Mouse (Mus musculus) kidney, embryonic 16.5 days (tissue): ENCODE data around the gene Gimap8. TPM values are rescaled to one million over a fixed set of nuclear protein-coding genes. Genes with fewer than 3 reads are reported as not detected.
A peak's percentile ranks its signal among the peaks of the same experiment; 100 is the strongest.

ENCODE experiments used
- ATAC-seq: fragments of 200-750 bp; cut with Nextera tagmentation; 2 replicates; pipeline ENCODE4 v1.8.0; 2017; ENCODE audit warnings: moderate TSS enrichment; ENCODE audit not compliant: low FRiP score, low TSS enrichment
- H3K27ac ChIP-seq: fragments of 300-500 bp; sonication (generic); 2 replicates; pipeline ENCODE4 v1.5.1; 2014; ENCODE audit warnings: low read length
- H3K27me3 ChIP-seq: fragments of 300-500 bp; sonication (generic); 2 replicates; pipeline ENCODE4 v1.6.1; 2014; ENCODE audit warnings: low read length, control low read depth, mixed read lengths; ENCODE audit not compliant: insufficient read depth
- H3K36me3 ChIP-seq: fragments of 300-500 bp; sonication (generic); 2 replicates; pipeline ENCODE4 v1.6.1; 2014; ENCODE audit warnings: low read length, control low read depth, mixed read lengths; ENCODE audit not compliant: insufficient read depth
- H3K4me1 ChIP-seq: fragments of 300-500 bp; sonication (generic); 2 replicates; pipeline ENCODE4 v1.6.1; 2014; ENCODE audit warnings: low read length, control low read depth, mixed read lengths; ENCODE audit not compliant: insufficient read depth
- H3K4me2 ChIP-seq: fragments of 300-500 bp; sonication (generic); replicated peaks from 2 replicates; pipeline ENCODE4 v1.6.1; 2014; ENCODE audit warnings: low read depth, low read length
- H3K4me3 ChIP-seq: fragments of 300-500 bp; sonication (generic); 2 replicates; pipeline ENCODE4 v1.5.1; 2014; ENCODE audit warnings: mild to moderate bottlenecking, low read length
- H3K9ac ChIP-seq: fragments of 300-500 bp; sonication (generic); replicated peaks from 2 replicates; pipeline ENCODE4 v1.6.1; 2014; ENCODE audit warnings: low read length
- H3K9me3 ChIP-seq: fragments of 300-500 bp; sonication (generic); 2 replicates; pipeline ENCODE4 v1.6.1; 2016; ENCODE audit warnings: low read length, control low read depth
- WGBS: fragments of 180-500 bp; shearing (Covaris S2); extraction: QIAGEN DNeasy Blood & Tissue Kit; methylation state at CpG from one replicate; pipeline ENCODE4 v1.1.7; 2014; 5-methylcytosine and 5-hydroxymethylcytosine counted together
- polyA plus RNA-seq: library from polyadenylated mRNA; unstranded; fragments of >200 nt; fragmentation: Nextera tagmentation; extraction: Ambion mirVana; gene quantifications from 2 replicates; pipeline ENCODE4 v1.2.1, GENCODE M21; 2015

The Gimap8 gene
- polyA plus RNA-seq, 1 experiment from 2014 or later, result 3.5 TPM

DNA sequence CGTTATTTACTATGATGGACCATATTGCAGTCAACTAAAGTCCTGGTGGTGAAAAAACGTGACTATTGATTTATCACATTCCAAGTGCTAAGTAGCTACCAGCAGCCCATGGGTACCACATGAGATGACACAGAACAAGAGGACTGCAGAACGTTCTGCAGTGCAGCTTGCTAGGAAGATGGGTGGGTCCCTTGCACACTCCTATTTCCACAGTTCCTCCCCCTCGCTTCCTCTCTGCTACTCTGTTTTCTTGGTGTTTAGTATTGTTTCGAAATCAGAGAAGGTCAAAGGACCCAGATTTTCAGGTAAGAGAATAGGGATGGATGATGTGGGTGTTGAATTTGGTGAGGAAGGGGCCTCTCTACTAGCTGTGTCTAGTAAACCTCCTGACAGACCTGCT, 37.3 kb downstream of the Gimap8 start, which contains the start of gene Gimap4:
TSS of gene Gimap4 (plus strand) at position 231 of the 400 bp plus-strand sequence.
- no peak for ATAC-seq

DNA sequence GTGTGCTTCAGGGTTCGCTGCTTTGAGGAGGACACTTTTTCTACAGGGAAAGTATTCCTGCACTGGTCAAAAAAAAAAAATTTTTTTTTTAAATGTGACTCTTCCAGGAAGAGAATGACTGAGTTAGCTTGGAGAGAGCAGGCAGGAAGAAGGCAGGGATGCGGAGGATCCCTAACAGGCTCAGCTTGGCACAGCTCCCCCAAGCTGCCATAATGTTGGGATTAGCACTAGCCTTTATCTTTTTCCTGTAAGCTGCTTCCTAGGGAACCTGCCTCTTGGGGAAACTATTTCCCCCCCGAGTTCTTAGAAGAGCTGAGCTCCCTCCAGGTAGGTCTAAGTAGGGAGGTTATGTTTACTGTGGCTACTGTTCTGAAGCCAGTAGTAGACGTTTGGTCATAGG, 37.8 kb downstream of the Gimap8 start:
- H3K27ac ChIP-seq, result peak overlapping the region; percentile 72
- WGBS, result 48% methylated on average over 4 of the region's 4 CpGs
- peak overlapping the region; percentile 22 for H3K4me3 ChIP-seq
- H3K9me3 ChIP-seq, result no peaks in the 10 kb centered on the region
- no peaks in the 10 kb centered on the region for H3K27me3 ChIP-seq
- H3K4me1 ChIP-seq, result no peaks in the 10 kb centered on the region
- H3K4me2 ChIP-seq, result peak overlapping the region; percentile 31; the same call in 1 of the 2 replicates
- H3K9ac ChIP-seq, result peak overlapping the region; percentile 52
- no peaks in the 10 kb centered on the region for H3K36me3 ChIP-seq
- ATAC-seq, result no peak

More for the DNA sequence above, 37.3 kb downstream of the Gimap8 start, which contains the start of gene Gimap4:
- H3K9me3 ChIP-seq, result no peaks in the 10 kb centered on the region
- H3K27ac ChIP-seq, result peak within 1 kb of the TSS; percentile 72
- no peaks in the 10 kb centered on the region for H3K27me3 ChIP-seq
- WGBS, result 57% methylated on average over 5 of the region's 5 CpGs
- peak within 1 kb of the TSS; percentile 22 for H3K4me3 ChIP-seq
- H3K9ac ChIP-seq, result peak within 1 kb of the TSS; percentile 52
- H3K4me1 ChIP-seq, result no peaks in the 10 kb centered on the region
- H3K4me2 ChIP-seq, result peak within 1 kb of the TSS; percentile 31
- no peaks in the 10 kb centered on the region for H3K36me3 ChIP-seq

DNA sequence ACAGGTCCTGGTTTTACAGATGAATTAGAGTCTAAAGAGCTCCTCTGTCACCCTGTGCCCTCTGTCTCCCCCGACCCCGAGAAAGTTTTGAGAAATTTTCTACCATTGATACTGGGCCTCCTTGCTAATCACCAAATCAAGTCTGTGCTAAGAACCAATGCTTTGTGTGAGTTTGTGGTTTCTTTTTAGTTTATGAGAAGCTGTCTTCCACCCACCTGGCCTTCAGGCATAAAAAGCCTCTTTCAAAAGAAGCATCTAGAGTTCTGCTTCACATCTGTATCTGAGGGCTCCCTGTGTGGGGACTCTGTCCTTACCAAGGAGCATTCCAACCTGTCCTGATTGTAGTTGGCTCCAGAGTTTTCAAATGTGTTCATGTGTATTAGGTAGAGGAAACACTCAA, 38.2 kb downstream of the Gimap8 start:
- WGBS, result 74% methylated on average over 2 of the region's 2 CpGs
- Histone ChIP-seq H3K4me3 (peak overlapping the region; percentile 22), H3K27ac (peak overlapping the region; percentile 72)

DNA sequence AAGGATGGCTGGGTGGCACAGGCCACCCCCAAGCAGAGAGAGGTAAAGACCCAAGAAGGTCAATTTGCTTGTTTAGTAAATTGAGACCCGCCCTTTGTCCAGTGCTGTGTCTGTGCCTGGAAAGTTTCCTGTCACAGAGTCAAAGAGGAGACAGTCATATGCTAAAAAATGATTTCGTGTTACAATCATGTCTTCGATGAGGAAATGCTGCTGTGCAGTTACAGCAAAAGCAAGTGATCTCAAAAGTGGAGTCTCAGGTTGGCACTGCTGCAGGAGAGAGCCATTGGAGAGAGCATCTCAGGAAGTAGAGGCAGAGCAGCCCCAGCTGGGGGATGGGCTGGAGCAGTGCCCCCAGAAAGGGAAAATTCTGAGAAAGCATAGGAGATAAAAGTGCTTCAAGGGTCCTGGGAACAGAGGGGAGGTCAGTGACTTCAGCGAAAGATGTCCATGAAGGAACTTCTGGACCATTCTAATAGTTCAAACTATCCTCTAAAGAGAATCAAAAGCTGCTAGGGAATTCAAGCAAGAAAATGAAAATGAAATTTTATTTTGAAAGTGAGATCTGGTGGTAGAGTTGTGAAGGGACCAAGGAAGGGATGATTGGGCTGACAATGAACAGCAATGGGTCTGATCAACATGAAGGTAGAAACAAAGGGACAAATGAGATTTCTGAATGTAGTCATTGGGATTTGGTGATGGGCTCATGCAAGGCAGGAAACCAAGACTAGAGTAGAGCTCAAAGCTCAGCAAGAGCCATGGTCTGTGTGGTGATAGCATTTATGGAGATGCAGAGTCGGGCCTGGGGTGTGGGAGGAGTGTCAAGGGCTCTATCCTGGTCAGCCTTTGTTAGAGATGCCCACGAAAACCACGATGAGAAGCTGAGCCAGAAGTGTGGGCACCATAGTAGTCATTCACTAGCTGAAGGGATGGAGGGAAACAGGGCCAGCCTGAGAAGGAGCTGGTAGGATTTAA, 38.9 kb downstream of the Gimap8 start:
- Histone ChIP-seq H3K9me3 (no peaks in the 10 kb centered on the region), H3K4me2 (peak overlapping the region; percentile 31), H3K36me3 (no peaks in the 10 kb centered on the region), H3K9ac (peak overlapping the region; percentile 44; the same call in 1 of the 2 replicates), H3K4me3 (peak overlapping the region; percentile 22), H3K4me1 (no peaks in the 10 kb centered on the region), H3K27me3 (no peaks in the 10 kb centered on the region), H3K27ac (peak overlapping the region; percentile 72)
- ATAC-seq, result no peak
- WGBS, result 78% methylated on average over 7 of the region's 7 CpGs

More for the DNA sequence above, 38.2 kb downstream of the Gimap8 start:
- H3K4me1 ChIP-seq, result no peaks in the 10 kb centered on the region
- no peaks in the 10 kb centered on the region for H3K27me3 ChIP-seq
- H3K4me2 ChIP-seq, result peak overlapping the region; percentile 31
- H3K9me3 ChIP-seq, result no peaks in the 10 kb centered on the region
- peak overlapping the region; percentile 52 for H3K9ac ChIP-seq
- no peak for ATAC-seq
- no peaks in the 10 kb centered on the region for H3K36me3 ChIP-seq

DNA sequence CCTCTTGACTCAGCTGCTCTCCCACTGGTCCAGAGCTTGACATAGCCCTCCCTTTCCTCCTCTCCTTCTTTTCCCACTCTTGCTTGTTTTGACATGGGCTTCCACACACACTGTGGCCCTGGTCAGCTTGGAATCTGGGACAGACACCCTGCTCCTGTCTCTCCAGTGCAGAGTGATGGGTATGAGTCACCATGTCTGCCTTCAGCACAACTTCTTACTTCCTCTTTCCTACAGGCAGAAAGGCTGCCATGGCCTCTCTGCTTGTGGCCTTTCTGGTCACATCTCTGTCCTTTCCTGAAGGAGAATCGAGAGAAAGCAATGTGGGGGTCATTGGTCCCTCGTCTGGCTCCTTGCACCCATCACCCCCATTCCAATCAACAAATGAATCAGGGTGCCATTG, 40.0 kb downstream of the Gimap8 start:
- no peak overlapping the region for H3K9ac ChIP-seq
- 70% methylated on average over 2 of the region's 2 CpGs for WGBS
- H3K27ac ChIP-seq, result no peak overlapping the region
- no peak overlapping the region for H3K4me3 ChIP-seq
- H3K36me3 ChIP-seq, result no peaks in the 10 kb centered on the region
- H3K9me3 ChIP-seq, result no peaks in the 10 kb centered on the region
- H3K4me1 ChIP-seq, result no peaks in the 10 kb centered on the region
- H3K27me3 ChIP-seq, result no peaks in the 10 kb centered on the region
- ATAC-seq, result no peak
- H3K4me2 ChIP-seq, result peak overlapping the region; percentile 31

DNA sequence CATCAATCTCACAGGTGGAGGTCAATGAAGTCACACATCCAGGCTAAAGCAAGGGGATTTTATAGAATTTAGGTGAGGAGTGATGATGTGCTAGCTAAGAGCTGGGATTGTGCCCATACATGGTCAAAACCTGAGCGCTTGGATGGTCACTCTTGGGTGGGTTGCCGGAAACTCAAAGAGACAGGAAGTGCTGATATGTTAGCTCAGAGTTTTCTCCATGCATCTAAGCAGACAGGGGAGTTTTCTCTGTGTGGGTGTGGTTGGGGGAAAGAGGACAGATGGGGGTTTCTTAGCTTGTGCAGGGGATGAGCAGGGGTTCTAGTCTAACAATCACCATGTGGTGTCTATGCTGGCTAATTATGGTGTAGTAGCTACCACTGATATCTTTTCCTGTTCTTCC, 42.3 kb downstream of the Gimap8 start:
- 76% methylated on average over 2 of the region's 2 CpGs for WGBS
- no peaks in the 10 kb centered on the region for H3K4me1 ChIP-seq
- no peaks in the 10 kb centered on the region for H3K27me3 ChIP-seq
- no peak overlapping the region for H3K27ac ChIP-seq
- no peak overlapping the region for H3K9ac ChIP-seq
- no peaks in the 10 kb centered on the region for H3K9me3 ChIP-seq
- H3K36me3 ChIP-seq, result no peaks in the 10 kb centered on the region
- ATAC-seq, result no peak
- no peak overlapping the region for H3K4me3 ChIP-seq
- no peak overlapping the region for H3K4me2 ChIP-seq

DNA sequence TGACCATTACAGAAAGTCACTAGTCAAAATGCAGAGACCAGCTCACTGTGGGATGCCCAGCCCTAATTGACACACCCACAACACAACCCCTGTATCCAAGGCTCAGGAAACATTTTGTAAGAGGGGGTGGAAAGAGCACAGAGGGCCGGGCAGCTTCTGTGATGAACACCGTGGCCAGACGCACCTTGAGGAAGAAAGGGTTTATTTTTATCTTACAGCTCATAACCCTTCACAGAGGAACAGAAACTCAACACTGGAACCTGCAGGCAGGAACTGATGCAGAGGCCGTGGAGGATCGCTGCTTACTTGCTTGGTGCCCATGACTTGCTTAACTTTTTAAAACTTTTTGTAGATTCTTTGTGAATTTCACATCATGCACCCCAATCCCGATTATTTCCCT, 45.9 kb downstream of the Gimap8 start:
- 80% methylated on average over 6 of the region's 6 CpGs for WGBS
- Histone ChIP-seq H3K27me3 (no peaks in the 10 kb centered on the region), H3K27ac (no peak overlapping the region), H3K4me1 (no peaks in the 10 kb centered on the region), H3K36me3 (no peaks in the 10 kb centered on the region), H3K4me2 (no peak overlapping the region), H3K9ac (no peak overlapping the region), H3K9me3 (peaks cover 2% of the 10 kb centered on the region; the same call in 1 of the 2 replicates), H3K4me3 (no peak overlapping the region)
- no peak for ATAC-seq

- Histone ChIP-seq H3K36me3 (no peaks in the 10 kb centered on the region), H3K4me3 (no peak overlapping the region), H3K27ac (peak overlapping the region; percentile 74; the same call in 1 of the 2 replicates), H3K4me1 (no peaks in the 10 kb centered on the region), H3K27me3 (no peaks in the 10 kb centered on the region), H3K9me3 (peaks cover 2% of the 10 kb centered on the region; the same call in 1 of the 2 replicates), H3K9ac (no peak overlapping the region), H3K4me2 (no peak overlapping the region)
- WGBS, result 80% methylated on average over 4 of the region's 4 CpGs
- ATAC-seq, result no peak
Observed at GRCm38 (mm10) chr6:48696830-48697554, 50.0 kb downstream of the Gimap8 start.

DNA sequence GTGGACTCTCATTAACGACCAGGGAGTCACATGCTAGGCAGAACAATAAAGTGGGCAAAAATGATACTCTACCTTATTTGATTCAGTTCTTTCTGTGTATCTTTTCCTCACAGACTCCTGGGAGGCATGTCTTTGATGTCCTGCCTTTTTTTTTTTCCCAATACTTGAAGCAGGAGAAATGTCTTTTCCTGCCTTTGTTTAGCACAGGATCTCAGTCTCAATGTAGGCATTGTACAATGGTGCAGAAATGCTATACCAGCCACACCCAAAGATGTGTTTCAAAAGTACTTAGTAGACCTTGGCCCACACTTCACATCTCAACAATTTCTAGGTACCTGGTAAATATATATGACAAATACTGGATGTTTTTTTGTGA, 50.5 kb downstream of the Gimap8 start:
- Histone ChIP-seq H3K27me3 (no peaks in the 10 kb centered on the region), H3K9ac (no peak overlapping the region), H3K4me3 (no peak overlapping the region), H3K4me1 (no peaks in the 10 kb centered on the region), H3K4me2 (no peak overlapping the region), H3K36me3 (no peaks in the 10 kb centered on the region), H3K9me3 (peaks cover 2% of the 10 kb centered on the region; the same call in 1 of the 2 replicates), H3K27ac (peak overlapping the region; percentile 74; the same call in 1 of the 2 replicates)
- ATAC-seq, result no peak
- 48% methylated on average over 1 of the region's 1 CpGs for WGBS
